Mouse (Mus musculus) ES-E14 (cell line): ENCODE data around the gene Prkar1b.

Source experiments
- CHD2 ChIP-seq: IDR thresholded peaks from 2 replicates; pipeline ENCODE4 v1.6.1; 2014; ENCODE audit warnings: mild to moderate bottlenecking, low read depth, low read length, inconsistent platforms
- HCFC1 ChIP-seq: IDR thresholded peaks from 2 replicates; pipeline ENCODE4 v1.6.1; 2012; ENCODE audit warnings: low read length, inconsistent platforms, borderline replicate concordance; ENCODE audit not compliant: insufficient read depth
- MAFK ChIP-seq: IDR thresholded peaks from 2 replicates; pipeline ENCODE4 v1.6.1; 2014; ENCODE audit warnings: mild to moderate bottlenecking, low read depth, low read length, inconsistent platforms; ENCODE audit not compliant: insufficient read depth
- ZC3H11A ChIP-seq: IDR thresholded peaks from 2 replicates; pipeline ENCODE4 v1.6.1; 2012; ENCODE audit warnings: low read depth, mild to moderate bottlenecking, inconsistent platforms, low read length, borderline replicate concordance
- ZNF384 ChIP-seq: IDR thresholded peaks from 2 replicates; pipeline ENCODE4 v1.6.1; 2012; ENCODE audit warnings: low read depth, low read length, inconsistent platforms

- TF ChIP-seq ZC3H11A = no peak
- TF ChIP-seq CHD2 = no peak
- no peak for TF ChIP-seq MAFK
- no peak for TF ChIP-seq HCFC1
- TF ChIP-seq ZNF384 = no peak
Measured at GRCm38 (mm10) chr5:139136341-139136740, 13.5 kb downstream of the Prkar1b start.
